Mouse (Mus musculus) left cerebral cortex, adult 8-10 months (tissue): ENCODE measurements around the gene Hist1h3g. TPM values are rescaled to one million over a fixed set of nuclear protein-coding genes. Genes with fewer than 3 reads are reported as not detected.
"Not testable (repeated sequence)": the region's sequence is repeated elsewhere in the genome, so short reads cannot be mapped to it uniquely, and the experiment has no call there.

Source experiments
- DNase-seq, 2 experiments: peaks; one replicate each; pipeline ENCODE4 v3.0.0; 2022; ENCODE audit warnings: low spot score in 2 of 2
- total RNA-seq, 4 experiments: library from RNA; stranded (reverse); gene quantifications; 2 replicates each; pipeline ENCODE4 v1.2.4; 2022

Gene Hist1h3g
- total RNA-seq, 4 experiments from 2014 or later, result 3.7 to 6.0 (median 4.2) TPM

- peak in 1 of 2 experiments; percentile 35 for DNase-seq
Observed at GRCm38 (mm10) chr13:23534368-23535131, 672 bp upstream of the Hist1h3g start.

GRCm38 (mm10) chr13:23536076-23536822 lies 1.0 kb downstream of the Hist1h3g start:
- DNase-seq, result no peak

GRCm38 (mm10) chr13:23537006-23537710 lies 1.9 kb downstream of the Hist1h3g start:
- no peak for DNase-seq

GRCm38 (mm10) chr13:23538249-23538648 lies 3.0 kb downstream of the Hist1h3g start:
- no peak for DNase-seq

- not testable (repeated sequence) for DNase-seq
Observed at GRCm38 (mm10) chr13:23539821-23540220, 4.6 kb downstream of the Hist1h3g start.

- no peak for DNase-seq
Observed at GRCm38 (mm10) chr13:23541497-23541896, 6.3 kb downstream of the Hist1h3g start.

- DNase-seq, result not testable (repeated sequence)
Observed at GRCm38 (mm10) chr13:23542225-23542980, 7.2 kb downstream of the Hist1h3g start.

GRCm38 (mm10) chr13:23542999-23543607 lies 7.9 kb downstream of the Hist1h3g start, which contains the start of gene Hist1h2bh:
Gene Hist1h2bh (minus strand): TSS chr13:23543392.
- DNase-seq, result peak in 1 of 2 experiments; percentile 85

GRCm38 (mm10) chr13:23543965-23544786 lies 9.0 kb downstream of the Hist1h3g start, which contains the start of gene Hist1h3f:
Gene Hist1h3f (plus strand): TSS chr13:23544052.
- DNase-seq, result peak in 1 of 2 experiments; percentile 63

GRCm38 (mm10) chr13:23544787-23545120 lies 9.5 kb downstream of the Hist1h3g start:
- not testable (repeated sequence) for DNase-seq

- no peak for DNase-seq
Observed at GRCm38 (mm10) chr13:23546694-23547093, 11.5 kb downstream of the Hist1h3g start.

- no peak for DNase-seq
Observed at GRCm38 (mm10) chr13:23550761-23551145, 15.5 kb downstream of the Hist1h3g start.

- DNase-seq, result peak; percentile 88 to 91
Observed at GRCm38 (mm10) chr13:23551146-23551834, 16.1 kb downstream of the Hist1h3g start, which contains the start of gene Hist1h4f. Gene Hist1h4f (minus strand): TSS chr13:23551648.

GRCm38 (mm10) chr13:23551931-23552914 lies 17.0 kb downstream of the Hist1h3g start:
- no peak for DNase-seq

GRCm38 (mm10) chr13:23552962-23553361 lies 17.7 kb downstream of the Hist1h3g start, which contains the start of gene Hist1h1d:
Gene Hist1h1d (plus strand): TSS chr13:23553262.
- no peak for DNase-seq

GRCm38 (mm10) chr13:23554393-23554792 lies 19.2 kb downstream of the Hist1h3g start:
- DNase-seq, result no peak
